Mouse (Mus musculus): Measurements from ENCODE around the gene Atad1. TPM values are rescaled to one million over a fixed set of nuclear protein-coding genes. Genes with fewer than 3 reads are reported as not detected.
A peak's percentile ranks its signal among the peaks of the same experiment; 100 is the strongest.
"Not testable (repeated sequence)": the region's sequence is repeated elsewhere in the genome, so short reads cannot be mapped to it uniquely, and the experiment has no call there.

Gene Atad1
- total RNA-seq, 2 experiments from 2014 or later = 90.5 to 91.8 TPM

GRCm38 (mm10) chr19:32675766-32676165 lies 63.8 kb downstream of the Atad1 start:
- no peak for DNase-seq

GRCm38 (mm10) chr19:32667830-32668229 lies 71.8 kb downstream of the Atad1 start:
- DNase-seq = not testable (repeated sequence)

DNA sequence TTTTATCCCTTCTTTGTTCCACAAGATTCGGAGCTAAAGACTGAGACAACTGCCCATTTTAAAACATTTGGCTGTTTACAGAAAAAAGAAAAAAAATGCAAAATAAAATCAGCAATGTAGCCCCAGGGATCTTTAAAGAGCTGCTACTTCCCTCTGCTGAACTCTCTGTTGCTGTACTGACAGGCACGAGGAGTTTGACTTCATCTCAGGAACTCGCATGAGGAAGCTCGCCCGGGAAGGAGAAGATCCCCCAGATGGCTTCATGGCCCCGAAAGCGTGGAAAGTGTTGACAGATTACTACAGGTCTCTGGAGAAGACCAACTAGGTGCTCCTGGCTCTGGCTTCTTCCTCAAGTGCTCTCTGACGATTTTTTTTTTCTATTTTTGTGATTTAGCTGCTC lies 74.3 kb downstream of the Atad1 start:
- DNase-seq = no peak

DNA sequence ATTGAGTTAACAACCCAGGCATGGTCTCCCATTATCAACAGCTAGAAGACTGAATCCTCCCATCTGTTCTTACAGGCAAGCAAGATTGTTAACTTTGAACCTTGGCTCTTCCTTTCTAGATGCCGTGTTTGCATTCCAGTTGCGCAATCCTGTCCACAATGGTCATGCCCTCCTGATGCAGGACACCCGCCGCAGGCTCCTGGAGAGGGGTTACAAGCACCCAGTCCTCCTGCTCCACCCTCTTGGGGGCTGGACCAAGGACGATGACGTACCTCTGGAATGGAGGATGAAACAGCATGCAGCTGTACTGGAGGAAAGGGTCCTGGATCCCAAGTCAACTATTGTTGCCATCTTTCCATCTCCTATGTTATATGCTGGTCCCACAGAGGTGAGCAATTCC lies 76.7 kb downstream of the Atad1 start:
- DNase-seq = no peak

GRCm38 (mm10) chr19:32659346-32659745 lies 80.2 kb downstream of the Atad1 start:
- DNase-seq = no peak

DNA sequence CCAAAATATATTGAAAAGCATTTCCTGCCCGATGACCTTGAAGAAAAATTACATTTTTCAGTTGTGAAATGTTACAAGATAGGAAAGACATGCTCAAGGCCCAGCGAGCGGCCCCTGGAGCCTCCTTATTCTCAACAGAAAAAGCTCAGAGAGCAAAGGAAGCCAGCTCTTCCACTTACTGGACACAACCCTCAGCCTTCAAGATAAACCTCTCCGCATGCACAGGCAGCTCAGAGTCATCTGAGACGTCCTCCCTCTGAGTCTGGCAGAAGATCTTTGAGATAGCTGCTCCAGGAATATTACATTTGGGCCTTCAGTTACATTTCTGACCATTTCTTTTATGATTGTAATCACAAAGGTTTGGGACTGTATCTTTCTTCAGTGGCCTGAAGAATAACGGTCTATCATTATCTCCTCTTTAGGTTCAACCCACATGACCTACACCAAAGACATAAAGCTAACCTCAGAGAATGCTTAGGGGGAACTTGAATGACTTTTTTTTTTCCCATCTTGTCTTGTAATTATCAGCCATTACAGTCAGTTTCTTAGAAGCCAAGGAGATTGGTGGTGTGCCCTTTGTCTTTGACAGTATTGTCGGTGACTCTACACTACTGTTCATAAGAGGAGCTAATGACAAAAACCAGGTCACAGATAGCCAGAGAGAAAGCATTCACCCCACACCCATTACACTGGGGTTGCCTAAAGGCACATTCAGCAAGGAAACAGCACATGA lies 85.8 kb downstream of the Atad1 start:
- DNase-seq = no peak

DNA sequence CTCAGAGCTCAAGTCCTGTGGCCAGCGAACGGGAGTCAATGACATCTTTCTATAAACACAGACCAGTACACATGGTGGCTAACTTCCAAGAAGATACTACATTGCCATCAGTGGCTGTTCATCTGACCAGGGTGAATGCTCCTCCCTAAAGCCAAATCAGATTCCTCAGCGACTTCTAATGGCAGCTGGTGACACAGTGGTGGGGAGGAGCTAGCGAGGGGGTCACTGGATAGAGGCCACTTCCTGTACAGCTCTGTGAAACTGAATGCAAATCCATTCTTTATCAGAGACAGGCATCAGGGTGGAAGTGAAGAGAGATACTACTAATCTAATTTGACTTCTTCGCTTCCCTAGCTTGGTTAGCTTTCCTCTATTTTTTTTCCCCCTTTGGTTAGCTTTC lies 86.5 kb downstream of the Atad1 start:
- DNase-seq = no peak

- peak in 1 of 2 experiments; percentile 34 for DNase-seq
These were observed 88.5 kb downstream of the Atad1 start for GRCm38 (mm10) chr19:32651046-32651445.

DNA sequence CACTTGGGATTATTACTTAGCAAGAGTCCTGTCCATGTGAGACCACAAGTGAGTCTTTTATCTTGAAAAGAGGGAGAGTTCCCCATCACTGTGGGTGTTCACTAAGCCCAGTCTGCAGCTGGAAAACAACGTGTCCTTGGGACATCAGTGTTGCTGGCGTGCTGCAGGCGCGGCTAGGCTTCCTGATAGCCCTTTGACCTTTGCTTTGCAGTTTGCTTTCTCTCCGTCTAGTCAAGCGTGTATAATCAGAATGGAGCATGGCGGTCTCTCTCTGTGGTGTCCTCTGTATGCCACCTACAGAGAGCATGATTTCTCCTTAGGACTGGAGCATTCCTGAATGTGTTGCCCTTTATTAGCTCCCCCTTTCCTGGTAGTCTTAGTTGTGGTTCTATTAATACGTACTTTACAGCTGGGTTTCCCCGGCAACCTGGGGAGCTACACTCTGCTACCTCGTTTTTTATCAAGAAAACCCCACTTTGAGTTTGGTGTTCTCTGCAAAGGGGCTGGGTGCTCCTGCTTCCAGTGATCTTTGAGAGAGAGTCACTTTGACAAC lies 91.5 kb downstream of the Atad1 start:
- no peak for DNase-seq

DNA sequence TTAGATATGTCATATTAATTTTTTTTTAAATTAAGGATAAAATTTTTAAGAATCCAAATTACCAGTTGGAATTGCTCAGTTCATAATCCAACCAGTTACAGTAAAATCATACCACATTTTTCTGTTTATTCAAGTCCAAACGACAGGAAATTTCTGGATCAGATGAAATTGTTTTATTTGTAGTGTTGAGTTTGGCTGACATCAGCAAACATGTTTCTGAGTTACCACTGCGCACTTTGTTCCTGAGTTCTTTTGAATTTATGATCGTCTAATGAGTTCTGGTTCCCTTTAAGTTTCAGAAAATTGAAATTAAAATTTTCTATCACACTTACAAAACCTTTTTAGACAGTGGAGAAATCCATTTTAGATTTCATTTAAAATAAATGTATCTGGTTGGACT lies 93.2 kb downstream of the Atad1 start:
- no peak for DNase-seq

GRCm38 (mm10) chr19:32645939-32646338 lies 93.6 kb downstream of the Atad1 start:
- no peak for DNase-seq

- DNase-seq = no peak
These were observed 95.9 kb downstream of the Atad1 start for GRCm38 (mm10) chr19:32643642-32644041.

GRCm38 (mm10) chr19:32641995-32642394 lies 97.6 kb downstream of the Atad1 start:
- DNase-seq = no peak

- DNase-seq = no peak
These were observed 98.1 kb downstream of the Atad1 start for GRCm38 (mm10) chr19:32641535-32641934.

GRCm38 (mm10) chr19:32638276-32638903 lies 101.2 kb downstream of the Atad1 start:
- DNase-seq = no peak

GRCm38 (mm10) chr19:32637357-32638275 lies 102.0 kb downstream of the Atad1 start:
- peak; percentile 44 to 56 for DNase-seq

- peak; percentile 25 to 62 for DNase-seq
These were observed 104.7 kb downstream of the Atad1 start for GRCm38 (mm10) chr19:32634916-32635315.

DNA sequence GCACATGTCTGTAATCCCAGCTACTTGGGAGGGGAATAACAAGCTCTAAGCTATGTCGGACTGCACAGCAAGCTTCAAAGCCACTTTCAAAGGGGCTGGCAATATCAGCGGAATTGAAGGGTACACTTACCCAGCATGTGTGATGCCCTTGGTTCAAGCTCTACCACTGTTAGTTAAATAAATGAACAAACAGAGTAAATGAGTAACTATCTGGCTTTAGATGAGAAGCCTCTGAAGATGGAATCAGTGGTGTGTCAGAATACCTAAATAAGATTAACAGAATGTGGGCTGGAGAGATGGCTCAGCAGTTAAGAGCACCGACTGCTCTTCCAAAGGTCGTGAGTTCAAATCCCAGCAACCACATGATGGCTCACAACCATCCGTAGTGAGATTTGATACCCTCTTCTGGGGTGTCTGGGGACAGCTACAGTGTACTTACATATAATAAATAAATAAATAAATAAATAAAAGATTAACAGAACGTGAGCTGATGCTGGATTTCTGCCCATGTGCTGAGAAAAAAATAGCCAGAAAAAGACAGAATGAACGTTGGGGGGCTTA lies 110.9 kb downstream of the Atad1 start:
- no peak for DNase-seq

GRCm38 (mm10) chr19:32627631-32628030 lies 112.0 kb downstream of the Atad1 start:
- DNase-seq = no peak

DNA sequence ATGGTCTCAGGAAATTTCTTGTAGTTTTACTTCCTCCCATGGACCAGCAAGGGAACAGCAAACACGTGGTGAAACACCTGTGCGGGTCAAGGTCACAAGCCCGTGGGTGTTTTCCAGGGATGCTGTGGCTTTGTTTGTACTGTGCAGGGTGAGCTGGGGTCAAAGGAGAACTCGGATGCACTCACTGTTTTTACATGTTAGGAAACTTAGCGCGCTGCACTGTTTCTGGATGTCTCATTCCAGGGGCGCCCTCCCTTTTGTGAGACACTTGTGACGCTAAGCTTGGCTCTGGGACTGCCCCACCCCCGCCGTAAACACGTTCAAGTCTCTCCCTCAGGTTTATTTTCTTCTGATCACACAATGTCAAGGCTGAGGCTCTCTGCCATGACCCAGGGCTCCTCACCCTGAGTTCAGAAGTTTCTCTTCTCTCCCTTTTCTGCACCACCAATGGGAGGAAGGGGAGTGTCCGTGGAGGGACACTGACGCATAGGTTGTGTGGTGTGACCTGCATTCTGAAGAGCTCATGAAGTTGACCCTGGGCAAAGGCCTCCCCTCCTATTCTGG lies 112.7 kb downstream of the Atad1 start:
- no peak for DNase-seq

DNA sequence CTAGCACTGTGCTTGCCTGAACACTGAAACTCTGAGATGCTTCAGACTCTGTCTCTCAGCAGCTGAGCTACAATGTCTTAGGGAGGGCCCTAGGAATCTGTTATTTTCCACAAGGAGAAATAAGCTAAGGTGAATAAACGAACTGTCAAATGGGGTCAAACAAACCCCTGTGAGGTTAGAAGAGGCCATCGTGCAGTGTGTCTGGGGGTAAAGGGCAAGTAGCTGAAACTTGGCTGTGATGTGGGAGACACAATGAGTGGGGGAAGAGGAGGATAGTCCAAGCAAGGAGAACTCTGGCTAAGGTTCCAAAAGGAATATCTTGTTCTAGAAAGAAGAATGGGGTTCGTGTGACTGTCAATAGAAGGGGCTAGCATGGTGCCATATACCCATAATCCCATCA lies 117.4 kb downstream of the Atad1 start:
- no peak for DNase-seq

Data from heart, adult 18-20 months (tissue).